Mouse (Mus musculus) midbrain, embryonic 16.5 days (tissue): Measurements from ENCODE around the gene Glb1l2. TPM values are rescaled to one million over a fixed set of nuclear protein-coding genes. Genes with fewer than 3 reads are reported as not detected.

Experiments
- ATAC-seq: fragments of 200-750 bp; cut with Nextera tagmentation; 2 replicates; pipeline ENCODE4 v1.8.0; 2017; ENCODE audit warnings: moderate TSS enrichment
- H3K27ac ChIP-seq: fragments of 300-500 bp; sonication (generic); 2 replicates; pipeline ENCODE4 v1.5.1; 2014; ENCODE audit warnings: mild to moderate bottlenecking, low read length, mixed read lengths
- H3K27me3 ChIP-seq: fragments of 300-500 bp; sonication (generic); 2 replicates; pipeline ENCODE4 v1.6.1; 2014; ENCODE audit warnings: low read depth, low read length, mixed read lengths; ENCODE audit not compliant: control insufficient read depth, insufficient read depth
- H3K36me3 ChIP-seq: fragments of 300-500 bp; sonication (generic); 2 replicates; pipeline ENCODE4 v1.6.1; 2014; ENCODE audit warnings: mild to moderate bottlenecking, low read length, moderate library complexity, mixed read lengths; ENCODE audit not compliant: control insufficient read depth, insufficient read depth
- H3K4me1 ChIP-seq: fragments of 300-500 bp; sonication (generic); 2 replicates; pipeline ENCODE4 v1.6.1; 2014; ENCODE audit warnings: mild to moderate bottlenecking, low read length, mixed read lengths; ENCODE audit not compliant: control insufficient read depth, insufficient read depth
- H3K4me2 ChIP-seq: fragments of 300-500 bp; sonication (generic); 2 replicates; pipeline ENCODE4 v1.6.1; 2014; ENCODE audit warnings: mild to moderate bottlenecking, low read length, mixed read lengths
- H3K4me3 ChIP-seq: fragments of 300-500 bp; sonication (generic); 2 replicates; pipeline ENCODE4 v1.5.1; 2014; ENCODE audit warnings: low read depth, mild to moderate bottlenecking, low read length, moderate library complexity, mixed read lengths
- H3K9ac ChIP-seq: fragments of 300-500 bp; sonication (generic); 2 replicates; pipeline ENCODE4 v1.6.1; 2014; ENCODE audit warnings: low read depth, low read length, mixed read lengths
- H3K9me3 ChIP-seq: fragments of 300-500 bp; sonication (generic); replicated peaks from 2 replicates; pipeline ENCODE4 v1.6.1; 2014; ENCODE audit warnings: mild to moderate bottlenecking, low read length, mixed read lengths; ENCODE audit not compliant: control insufficient read depth, poor library complexity, severe bottlenecking
- WGBS: fragments of 180-500 bp; shearing (Covaris S2); extraction: QIAGEN DNeasy Blood & Tissue Kit; methylation state at CpG from one replicate; pipeline ENCODE4 v1.1.7; 2014; 5-methylcytosine and 5-hydroxymethylcytosine counted together
- polyA plus RNA-seq: library from polyadenylated mRNA; unstranded; fragments of >200 nt; fragmentation: Nextera tagmentation; extraction: Ambion mirVana; gene quantifications from 2 replicates; pipeline ENCODE4 v1.2.1, GENCODE M21; 2015

The Glb1l2 gene
- polyA plus RNA-seq, 1 experiment from 2014 or later: 3.6 TPM

- no peak overlapping the region for H3K4me2 ChIP-seq
- H3K27ac ChIP-seq: no peak overlapping the region
- WGBS: 54% methylated on average over 7 of the region's 7 CpGs
- H3K9me3 ChIP-seq: no peaks in the 10 kb centered on the region
- no peaks in the 10 kb centered on the region for H3K4me1 ChIP-seq
- H3K36me3 ChIP-seq: no peaks in the 10 kb centered on the region
- H3K9ac ChIP-seq: no peak overlapping the region
- H3K4me3 ChIP-seq: no peak overlapping the region
- ATAC-seq: no peak
- H3K27me3 ChIP-seq: no peaks in the 10 kb centered on the region
Measured at GRCm38 (mm10) chr9:26783414-26783975, 22.8 kb downstream of the Glb1l2 start.

GRCm38 (mm10) chr9:26778421-26778820 is 27.8 kb downstream of the Glb1l2 start:
- Histone ChIP-seq H3K36me3 (no peaks in the 10 kb centered on the region), H3K9me3 (no peaks in the 10 kb centered on the region), H3K4me3 (no peak overlapping the region), H3K27ac (no peak overlapping the region), H3K9ac (no peak overlapping the region), H3K4me2 (no peak overlapping the region), H3K27me3 (no peaks in the 10 kb centered on the region), H3K4me1 (no peaks in the 10 kb centered on the region)
- ATAC-seq: no peak
- 91% methylated on average over 7 of the region's 7 CpGs for WGBS

- WGBS: 67% methylated on average over 6 of the region's 6 CpGs
- Histone ChIP-seq H3K36me3 (no peaks in the 10 kb centered on the region), H3K4me3 (no peak overlapping the region), H3K9me3 (no peaks in the 10 kb centered on the region), H3K9ac (no peak overlapping the region), H3K27ac (no peak overlapping the region), H3K4me1 (no peaks in the 10 kb centered on the region), H3K4me2 (no peak overlapping the region), H3K27me3 (no peaks in the 10 kb centered on the region)
- peak; percentile 81 for ATAC-seq
Measured at GRCm38 (mm10) chr9:26776122-26776902, 30.0 kb downstream of the Glb1l2 start.

GRCm38 (mm10) chr9:26775700-26776099 is 30.6 kb downstream of the Glb1l2 start:
- WGBS: 85% methylated on average over 2 of the region's 2 CpGs
- no peaks in the 10 kb centered on the region for H3K27me3 ChIP-seq
- no peak overlapping the region for H3K27ac ChIP-seq
- no peak overlapping the region for H3K4me3 ChIP-seq
- no peak overlapping the region for H3K4me2 ChIP-seq
- no peaks in the 10 kb centered on the region for H3K4me1 ChIP-seq
- ATAC-seq: no peak; the same call in 1 of the 2 replicates
- H3K36me3 ChIP-seq: no peaks in the 10 kb centered on the region
- peak overlapping the region; percentile 1; the same call in 1 of the 2 replicates for H3K9ac ChIP-seq
- no peaks in the 10 kb centered on the region for H3K9me3 ChIP-seq

GRCm38 (mm10) chr9:26768181-26768580 is 38.1 kb downstream of the Glb1l2 start:
- Histone ChIP-seq H3K36me3 (peaks cover 10% of the 10 kb centered on the region; the same call in 1 of the 2 replicates), H3K27ac (no peak overlapping the region), H3K27me3 (no peaks in the 10 kb centered on the region), H3K4me2 (no peak overlapping the region), H3K4me1 (no peaks in the 10 kb centered on the region), H3K4me3 (no peak overlapping the region), H3K9ac (no peak overlapping the region), H3K9me3 (no peaks in the 10 kb centered on the region)
- no peak for ATAC-seq
- 96% methylated on average over 3 of the region's 3 CpGs for WGBS

GRCm38 (mm10) chr9:26762477-26762876 is 43.8 kb downstream of the Glb1l2 start:
- 82% methylated on average over 6 of the region's 6 CpGs for WGBS
- no peak for ATAC-seq
- Histone ChIP-seq H3K27ac (no peak overlapping the region), H3K4me3 (no peak overlapping the region), H3K4me2 (no peak overlapping the region), H3K36me3 (peaks cover 20% of the 10 kb centered on the region), H3K9ac (no peak overlapping the region), H3K27me3 (no peaks in the 10 kb centered on the region), H3K9me3 (no peaks in the 10 kb centered on the region), H3K4me1 (no peaks in the 10 kb centered on the region)

GRCm38 (mm10) chr9:26760576-26760975 is 45.7 kb downstream of the Glb1l2 start:
- ATAC-seq: peak; percentile 12; the same call in 1 of the 2 replicates
- H3K27me3 ChIP-seq: no peaks in the 10 kb centered on the region
- no peak overlapping the region for H3K27ac ChIP-seq
- WGBS: 66% methylated on average over 5 of the region's 5 CpGs
- no peaks in the 10 kb centered on the region for H3K9me3 ChIP-seq
- no peak overlapping the region for H3K9ac ChIP-seq
- peaks cover 31% of the 10 kb centered on the region for H3K36me3 ChIP-seq
- no peaks in the 10 kb centered on the region for H3K4me1 ChIP-seq
- no peak overlapping the region for H3K4me2 ChIP-seq
- H3K4me3 ChIP-seq: no peak overlapping the region

GRCm38 (mm10) chr9:26760081-26760480 is 46.2 kb downstream of the Glb1l2 start:
- Histone ChIP-seq H3K4me2 (no peak overlapping the region), H3K9me3 (no peaks in the 10 kb centered on the region), H3K27ac (no peak overlapping the region), H3K4me3 (no peak overlapping the region), H3K36me3 (peaks cover 36% of the 10 kb centered on the region), H3K4me1 (no peaks in the 10 kb centered on the region), H3K27me3 (no peaks in the 10 kb centered on the region), H3K9ac (no peak overlapping the region)
- ATAC-seq: peak; percentile 70
- 31% methylated on average over 9 of the region's 9 CpGs for WGBS

- H3K27ac ChIP-seq: no peak overlapping the region
- H3K4me2 ChIP-seq: no peak overlapping the region
- H3K4me3 ChIP-seq: no peak overlapping the region
- peaks cover 16% of the 10 kb centered on the region for H3K36me3 ChIP-seq
- no peak overlapping the region for H3K9ac ChIP-seq
- ATAC-seq: no peak
- 82% methylated on average over 4 of the region's 4 CpGs for WGBS
- no peaks in the 10 kb centered on the region for H3K4me1 ChIP-seq
- no peaks in the 10 kb centered on the region for H3K9me3 ChIP-seq
- H3K27me3 ChIP-seq: no peaks in the 10 kb centered on the region
Measured at GRCm38 (mm10) chr9:26748893-26749292, 57.4 kb downstream of the Glb1l2 start.
